In the genomic region with DNA sequence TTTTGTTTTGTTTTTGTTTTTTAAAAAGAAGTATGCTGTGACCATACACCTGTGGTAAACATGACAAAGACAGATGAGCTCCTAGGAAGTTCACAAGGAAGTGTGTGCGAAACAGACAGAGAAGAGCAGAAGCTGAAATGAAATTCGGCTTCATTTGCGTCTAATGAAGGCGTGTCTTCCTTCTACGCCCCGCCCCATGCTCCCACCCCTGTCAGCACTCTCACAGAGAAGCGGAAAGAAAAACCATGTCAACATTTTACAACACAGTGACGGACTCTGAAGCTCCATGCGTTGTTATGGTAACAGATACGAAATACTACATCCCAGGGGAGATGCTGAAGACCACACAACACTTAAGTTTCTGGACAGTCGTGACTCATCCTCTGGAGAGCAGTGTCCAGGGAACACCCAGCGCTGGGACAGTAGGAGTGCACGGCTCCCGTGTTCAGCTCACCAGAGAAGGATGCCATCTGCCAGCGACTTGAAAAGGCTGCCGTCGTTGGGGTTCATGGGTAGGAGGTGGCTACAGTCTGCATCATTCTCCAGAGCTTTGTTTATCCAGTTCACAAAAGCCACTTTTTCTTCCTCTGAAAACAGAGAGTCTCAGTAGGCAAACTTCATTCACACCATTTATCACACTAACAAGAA, we compare ENCODE assay signal across 16 mouse cellular contexts. TPM values are rescaled to one million over a fixed set of nuclear protein-coding genes. Genes with fewer than 3 reads are reported as not detected.
DNase-seq lines count a peak whose midpoint lies in the region; ATAC-seq and TF ChIP-seq lines count a peak whose summit lies in the region.
"Had no signal": no experiment of that assay in that cellular context is flagged by ENCODE, and none has a peak within 500 bp of the region (broad histone marks: within the 10 kb centered on the region; RNA-seq: fewer than 3 reads in every experiment).

No protein-coding gene starts in this region.

- no peak overlapping the region for H3K27ac ChIP-seq in forebrain, postnatal 0 days (ENCODE audit: low read depth, low read length)
- no peak overlapping the region for H3K27ac ChIP-seq in forebrain, embryonic 11.5 days (ENCODE audit: low read depth, low read length)
- H3K27ac ChIP-seq in intestine, embryonic 16.5 days (ENCODE audit: low read length): no peak overlapping the region
- H3K27ac ChIP-seq in intestine, embryonic 15.5 days: no peak overlapping the region
- H3K27ac ChIP-seq: liver, embryonic 15.5 days; neural tube, embryonic 13.5 days; stomach, embryonic 15.5 days had no signal

- H3K9ac ChIP-seq in forebrain, postnatal 0 days: no peak overlapping the region
- no peak overlapping the region for H3K9ac ChIP-seq in forebrain, embryonic 11.5 days (ENCODE audit: low read length)
- no peak overlapping the region for H3K9ac ChIP-seq in intestine, embryonic 16.5 days (ENCODE audit: low read depth, low read length)
- no peak overlapping the region for H3K9ac ChIP-seq in intestine, embryonic 15.5 days
- H3K9ac ChIP-seq: liver, embryonic 15.5 days; neural tube, embryonic 13.5 days; stomach, embryonic 15.5 days had no signal

- 75% methylated on average over 17 of the region's 17 CpGs for WGBS in forebrain, postnatal 0 days
- WGBS in forebrain, embryonic 11.5 days: 86% methylated on average over 17 of the region's 17 CpGs
- 70% methylated on average over 17 of the region's 17 CpGs for WGBS in intestine, embryonic 16.5 days
- WGBS in intestine, embryonic 15.5 days: 72% methylated on average over 17 of the region's 17 CpGs

- ATAC-seq in forebrain, postnatal 0 days: peak; percentile 26; the same call in 1 of the 2 replicates
- no peak for ATAC-seq in forebrain, embryonic 11.5 days (replicated peaks; ENCODE audit: low FRiP score)
- 0 out of 2 replicates have a peak, but pooled peaks have one; percentile 13 for ATAC-seq in intestine, embryonic 16.5 days
- no peak for ATAC-seq in intestine, embryonic 15.5 days

- no peak overlapping the region for H3K4me2 ChIP-seq in forebrain, postnatal 0 days (ENCODE audit: low read depth)
- no peak overlapping the region for H3K4me2 ChIP-seq in forebrain, embryonic 11.5 days (ENCODE audit: low read depth, low read length, severe bottlenecking)
- no peak overlapping the region for H3K4me2 ChIP-seq in intestine, embryonic 16.5 days (ENCODE audit: low read depth, low read length)
- H3K4me2 ChIP-seq in intestine, embryonic 15.5 days (replicated peaks): no peak overlapping the region
- H3K4me2 ChIP-seq: liver, embryonic 15.5 days; neural tube, embryonic 13.5 days; stomach, embryonic 15.5 days had no signal

- H3K4me1 ChIP-seq in forebrain, postnatal 0 days (ENCODE audit: insufficient read depth): no peaks in the 10 kb centered on the region
- H3K4me1 ChIP-seq in forebrain, embryonic 11.5 days (replicated peaks; ENCODE audit: control insufficient read depth, insufficient read depth, low read length): no peaks in the 10 kb centered on the region
- no peaks in the 10 kb centered on the region for H3K4me1 ChIP-seq in intestine, embryonic 16.5 days (ENCODE audit: control insufficient read depth, insufficient read depth, low read length)
- no peaks in the 10 kb centered on the region for H3K4me1 ChIP-seq in intestine, embryonic 15.5 days (replicated peaks)
- H3K4me1 ChIP-seq: liver, embryonic 15.5 days; neural tube, embryonic 13.5 days; stomach, embryonic 15.5 days had no signal

- TF ChIP-seq CTCF in forebrain, postnatal 0 days (IDR thresholded peaks at IDR 0.05; ENCODE audit: low read depth): no peak

- DNase-seq in forebrain, postnatal 0 days: peak; percentile 6
- no peak for DNase-seq in forebrain, embryonic 11.5 days (ENCODE audit: low spot score)
- peak; percentile 37 to 44 for DNase-seq in right cerebral cortex, adult 2 months (ENCODE audit: low spot score in 2 of 2)
- DNase-seq in right cerebral cortex, postnatal 4 days: no peak
- no peak for DNase-seq in gastrocnemius, postnatal 4 days (ENCODE audit: low spot score in 2 of 2)
- DNase-seq in gastrocnemius, postnatal 10 days: no peak
- DNase-seq: adrenal gland, postnatal 36 days; cerebellum, adult 11-12 months; gastrocnemius, postnatal 25 days; heart, postnatal 4 days; kidney, postnatal 10 days had no signal

- no peak overlapping the region for H3K4me3 ChIP-seq in forebrain, postnatal 0 days (ENCODE audit: low read depth, low read length)
- H3K4me3 ChIP-seq in forebrain, embryonic 11.5 days (ENCODE audit: low read depth, low read length): no peak overlapping the region
- H3K4me3 ChIP-seq in intestine, embryonic 16.5 days (ENCODE audit: low read length): no peak overlapping the region
- no peak overlapping the region for H3K4me3 ChIP-seq in intestine, embryonic 15.5 days (replicated peaks)
- H3K4me3 ChIP-seq: liver, embryonic 15.5 days; neural tube, embryonic 13.5 days; stomach, embryonic 15.5 days had no signal

- no peaks in the 10 kb centered on the region for H3K9me3 ChIP-seq in forebrain, postnatal 0 days (ENCODE audit: low read length)
- H3K9me3 ChIP-seq in forebrain, embryonic 11.5 days (ENCODE audit: control insufficient read depth, low read length): no peaks in the 10 kb centered on the region
- H3K9me3 ChIP-seq in intestine, embryonic 16.5 days (ENCODE audit: control insufficient read depth, low read length): no peaks in the 10 kb centered on the region
- no peaks in the 10 kb centered on the region for H3K9me3 ChIP-seq in intestine, embryonic 15.5 days
- H3K9me3 ChIP-seq: liver, embryonic 15.5 days; neural tube, embryonic 13.5 days; stomach, embryonic 15.5 days had no signal

- no peaks in the 10 kb centered on the region for H3K36me3 ChIP-seq in forebrain, postnatal 0 days (ENCODE audit: insufficient read depth)
- no peaks in the 10 kb centered on the region for H3K36me3 ChIP-seq in forebrain, embryonic 11.5 days (ENCODE audit: control insufficient read depth, insufficient read depth, low read length)
- H3K36me3 ChIP-seq in intestine, embryonic 16.5 days (ENCODE audit: control insufficient read depth, insufficient read depth, low read length): no peaks in the 10 kb centered on the region
- H3K36me3 ChIP-seq in intestine, embryonic 15.5 days: no peaks in the 10 kb centered on the region
- H3K36me3 ChIP-seq: liver, embryonic 15.5 days; neural tube, embryonic 13.5 days; stomach, embryonic 15.5 days had no signal

- no peaks in the 10 kb centered on the region for H3K27me3 ChIP-seq in forebrain, postnatal 0 days (ENCODE audit: insufficient read depth, low read length)
- no peaks in the 10 kb centered on the region for H3K27me3 ChIP-seq in forebrain, embryonic 11.5 days (ENCODE audit: control insufficient read depth, insufficient read depth, low read length)
- H3K27me3 ChIP-seq in intestine, embryonic 16.5 days (replicated peaks; ENCODE audit: control insufficient read depth, insufficient read depth, low read length): no peaks in the 10 kb centered on the region
- no peaks in the 10 kb centered on the region for H3K27me3 ChIP-seq in intestine, embryonic 15.5 days (replicated peaks)
- H3K27me3 ChIP-seq: liver, embryonic 15.5 days; neural tube, embryonic 13.5 days; stomach, embryonic 15.5 days had no signal

RNA-seq across cellular contexts. Expression of gene Trpc1, which starts 33.6 kb away (rescaled TPM):
- 27.6 and 33.3 TPM in 2 replicates for total RNA-seq in forebrain, postnatal 0 days (2014; rRNA removed)
- 5.2 and 7.3 TPM in 2 replicates for polyA plus RNA-seq in forebrain, postnatal 0 days (2015; fragmentation: Nextera tagmentation; extraction: Ambion mirVana)
- polyA plus RNA-seq in forebrain, embryonic 11.5 days (2014; fragmentation: Nextera tagmentation; extraction: Ambion mirVana): 2.8 and 3.1 TPM in 2 replicates
- polyA plus RNA-seq in intestine, embryonic 16.5 days (2015; fragmentation: Nextera tagmentation; extraction: Ambion mirVana): 0.75 and 2.0 TPM in 2 replicates
- 2.5 and 3.0 TPM in 2 replicates for polyA plus RNA-seq in intestine, embryonic 15.5 days (2015; fragmentation: Nextera tagmentation; extraction: Ambion mirVana)
- 1 to 10 TPM; 3.3 to 3.7 TPM for total RNA-seq in gastrocnemius, postnatal 4 days (2021)
- 1 to 10 TPM; 1.7 to 3.2 TPM for total RNA-seq in gastrocnemius, postnatal 10 days (2021)

Comparison
In these comparisons a context has a peak if more than half of its experiments do, and no peak if none do; other contexts are left out.
1. ATAC-seq: peak in forebrain, postnatal 0 days (single experiment) and intestine, embryonic 16.5 days (single experiment); none in forebrain, embryonic 11.5 days (single experiment) and intestine, embryonic 15.5 days (single experiment).
2. DNase-seq: peak in forebrain, postnatal 0 days (single experiment) and right cerebral cortex, adult 2 months (2 of 2); none in forebrain, embryonic 11.5 days (single experiment), right cerebral cortex, postnatal 4 days (single experiment), gastrocnemius, postnatal 4 days (0 of 2) and gastrocnemius, postnatal 10 days (single experiment).